Mouse (Mus musculus) cerebellum, adult 11 months (tissue): ENCODE data around the gene Zfp691.

ENCODE experiments used
- DNase-seq: peaks from one replicate; pipeline ENCODE4 v3.0.0; 2022

Zfp691 gene

GRCm38 (mm10) chr4:119167068-119167467 is 6.9 kb downstream of the Zfp691 start:
- DNase-seq = no peak

- DNase-seq = no peak
These were observed 8.1 kb downstream of the Zfp691 start for GRCm38 (mm10) chr4:119165916-119166315.

GRCm38 (mm10) chr4:119162990-119163389 is 11.0 kb downstream of the Zfp691 start:
- no peak for DNase-seq

GRCm38 (mm10) chr4:119161358-119161757 is 12.6 kb downstream of the Zfp691 start:
- no peak for DNase-seq

GRCm38 (mm10) chr4:119157891-119158290 is 16.1 kb downstream of the Zfp691 start:
- DNase-seq = no peak

GRCm38 (mm10) chr4:119157186-119157585 is 16.8 kb downstream of the Zfp691 start:
- DNase-seq = no peak

- no peak for DNase-seq
These were observed 25.3 kb downstream of the Zfp691 start for GRCm38 (mm10) chr4:119148741-119149140.

GRCm38 (mm10) chr4:119147347-119147746 is 26.6 kb downstream of the Zfp691 start:
- no peak for DNase-seq

GRCm38 (mm10) chr4:119146816-119147215 is 27.2 kb downstream of the Zfp691 start:
- no peak for DNase-seq

GRCm38 (mm10) chr4:119142230-119142871 is 31.6 kb downstream of the Zfp691 start:
- no peak for DNase-seq

- no peak for DNase-seq
These were observed 32.8 kb downstream of the Zfp691 start for GRCm38 (mm10) chr4:119141191-119141590.

GRCm38 (mm10) chr4:119140126-119140525 is 33.9 kb downstream of the Zfp691 start:
- no peak for DNase-seq

GRCm38 (mm10) chr4:119138776-119139175 is 35.2 kb downstream of the Zfp691 start:
- no peak for DNase-seq

GRCm38 (mm10) chr4:119138171-119138570 is 35.8 kb downstream of the Zfp691 start:
- peak; percentile 82 for DNase-seq

- DNase-seq = no peak
These were observed 36.7 kb downstream of the Zfp691 start for GRCm38 (mm10) chr4:119137313-119137712.

- DNase-seq = no peak
These were observed 40.1 kb downstream of the Zfp691 start for GRCm38 (mm10) chr4:119133860-119134259.

- DNase-seq = no peak
These were observed 40.7 kb downstream of the Zfp691 start for GRCm38 (mm10) chr4:119133306-119133705.

- DNase-seq = no peak
These were observed 42.6 kb downstream of the Zfp691 start for GRCm38 (mm10) chr4:119131189-119131910.

GRCm38 (mm10) chr4:119129096-119129495 is 44.9 kb downstream of the Zfp691 start:
- DNase-seq = no peak

- DNase-seq = no peak
These were observed 45.4 kb downstream of the Zfp691 start for GRCm38 (mm10) chr4:119128547-119128946.

- DNase-seq = no peak
These were observed 46.8 kb downstream of the Zfp691 start for GRCm38 (mm10) chr4:119127229-119127628.

GRCm38 (mm10) chr4:119125577-119126270 is 48.3 kb downstream of the Zfp691 start:
- DNase-seq = no peak

GRCm38 (mm10) chr4:119124771-119125273 is 49.2 kb downstream of the Zfp691 start:
- DNase-seq = no peak

- DNase-seq = no peak
These were observed 52.7 kb downstream of the Zfp691 start for GRCm38 (mm10) chr4:119121249-119121648.
